Mouse (Mus musculus) MEL (cell line): ENCODE results near the gene Ppm1f. TPM values are rescaled to one million over a fixed set of nuclear protein-coding genes. Genes with fewer than 3 reads are reported as not detected.

Experiments used
- DNase-seq: peaks from one replicate; pipeline ENCODE4 v3.0.0; 2011; ENCODE audit warnings: low read depth, low spot score
- H3K27ac ChIP-seq: 2 replicates; pipeline ENCODE4 v1.5.1; 2012; ENCODE audit warnings: low read depth, mild to moderate bottlenecking, control low read depth, low read length, moderate library complexity; ENCODE audit not compliant: control insufficient read depth
- H3K27me3 ChIP-seq, 2 experiments: fragments of 150-350 bp in 1 of 2; sonication (generic) in 1 of 2; 2 replicates each; pipeline ENCODE4 v1.6.1; 2012; ENCODE audit warnings: low read length in 2 of 2, mild to moderate bottlenecking in 2 of 2, improper control_type of control experiment in 1 of 2, moderate library complexity in 1 of 2; ENCODE audit not compliant: insufficient read depth in 2 of 2, control insufficient read depth in 1 of 2
- H3K36me3 ChIP-seq, 2 experiments: 2 replicates each; pipeline ENCODE4 v1.6.1; 2012 to 2014; ENCODE audit warnings: low read length in 2 of 2, improper control_type of control experiment in 1 of 2, inconsistent platforms in 1 of 2, mild to moderate bottlenecking in 1 of 2; ENCODE audit not compliant: insufficient read depth in 2 of 2, control insufficient read depth in 1 of 2
- H3K4me1 ChIP-seq, 2 experiments: fragments of 150-350 bp in 1 of 2; sonication (generic) in 1 of 2; 2 replicates each; pipeline ENCODE4 v1.6.1; 2012; ENCODE audit warnings: low read length in 2 of 2, improper control_type of control experiment in 1 of 2, mild to moderate bottlenecking in 1 of 2; ENCODE audit not compliant: insufficient read depth in 2 of 2, control insufficient read depth in 1 of 2
- H3K4me3 ChIP-seq, 2 experiments: fragments of 150-350 bp in 1 of 2; sonication (generic) in 1 of 2; 2 replicates each; pipeline ENCODE4 v1.5.1; 2012; ENCODE audit warnings: low read depth in 2 of 2, low read length in 2 of 2, mild to moderate bottlenecking in 2 of 2, moderate library complexity in 2 of 2, control low read depth in 1 of 2, improper control_type of control experiment in 1 of 2; ENCODE audit not compliant: control insufficient read depth in 1 of 2, insufficient read depth in 1 of 2
- H3K79me2 ChIP-seq: 2 replicates; pipeline ENCODE4 v1.6.1; 2012; ENCODE audit warnings: mild to moderate bottlenecking, low read length, moderate library complexity; ENCODE audit not compliant: control insufficient read depth, poor library complexity, insufficient read depth
- H3K9ac ChIP-seq: 2 replicates; pipeline ENCODE4 v1.6.1; 2012; ENCODE audit warnings: low read depth, mild to moderate bottlenecking, control low read depth, low read length, moderate library complexity; ENCODE audit not compliant: control insufficient read depth, poor library complexity, severe bottlenecking
- H3K9me3 ChIP-seq: fragments of 150-350 bp; sonication (generic); replicated peaks from 2 replicates; pipeline ENCODE4 v1.6.1; 2012; ENCODE audit warnings: mild to moderate bottlenecking, low read length, improper control_type of control experiment, moderate library complexity; ENCODE audit not compliant: insufficient read depth
- CHD1 ChIP-seq: IDR thresholded peaks from 2 replicates; pipeline ENCODE4 v1.6.1; 2012; ENCODE audit warnings: low read depth, mild to moderate bottlenecking, inconsistent platforms, low read length, improper control_type of control experiment
- CHD2 ChIP-seq: IDR thresholded peaks from 2 replicates; pipeline ENCODE4 v1.6.1; 2011; ENCODE audit warnings: low read length, improper control_type of control experiment
- ELF1 ChIP-seq: IDR thresholded peaks from 2 replicates; pipeline ENCODE4 v1.6.1; 2014; ENCODE audit warnings: low read depth, mild to moderate bottlenecking, inconsistent platforms, low read length, improper control_type of control experiment, moderate library complexity
- EP300 ChIP-seq, 2 experiments: IDR thresholded peaks; 2 replicates each; pipeline ENCODE4 v1.6.1; 2011; ENCODE audit warnings: improper control_type of control experiment in 2 of 2, low read length in 2 of 2, low read depth in 1 of 2, mild to moderate bottlenecking in 1 of 2
- ETS1 ChIP-seq: IDR thresholded peaks from 2 replicates; pipeline ENCODE4 v1.6.1; 2012; ENCODE audit warnings: low read depth, mild to moderate bottlenecking, inconsistent platforms, low read length, improper control_type of control experiment, moderate library complexity
- JUND ChIP-seq: IDR thresholded peaks from 2 replicates; pipeline ENCODE4 v1.6.1; 2011; ENCODE audit warnings: low read depth, mild to moderate bottlenecking, improper control_type of control experiment, low read length
- KAT2A ChIP-seq: conservative IDR thresholded peaks from 2 replicates; pipeline ENCODE4 v1.6.1; 2012; ENCODE audit warnings: low read depth, low read length, improper control_type of control experiment, inconsistent platforms
- MEF2A ChIP-seq: IDR thresholded peaks from 2 replicates; pipeline ENCODE4 v1.6.1; 2014; ENCODE audit warnings: low read depth, mild to moderate bottlenecking, inconsistent platforms, low read length, improper control_type of control experiment; ENCODE audit not compliant: poor library complexity, insufficient replicate concordance, severe bottlenecking; ENCODE audit errors: extremely low read depth
- MYB ChIP-seq: IDR thresholded peaks from 2 replicates; pipeline ENCODE4 v1.6.1; 2011; ENCODE audit warnings: mild to moderate bottlenecking, low read depth, low read length, improper control_type of control experiment
- MYC ChIP-seq: IDR thresholded peaks from 2 replicates; pipeline ENCODE4 v1.6.1; 2011; ENCODE audit warnings: low read depth, mild to moderate bottlenecking, low read length, improper control_type of control experiment, moderate library complexity
- NELFE ChIP-seq: IDR thresholded peaks from 2 replicates; pipeline ENCODE4 v1.6.1; 2011; ENCODE audit warnings: low read depth, low read length, improper control_type of control experiment
- POLR2A ChIP-seq, 2 experiments: IDR thresholded peaks; 2 replicates each; pipeline ENCODE4 v1.6.1; 2011 to 2012; ENCODE audit warnings: low read length in 2 of 2, mild to moderate bottlenecking in 2 of 2, control low read depth in 1 of 2, improper control_type of control experiment in 1 of 2, low read depth in 1 of 2, moderate library complexity in 1 of 2; ENCODE audit not compliant: control insufficient read depth in 1 of 2, insufficient read depth in 1 of 2, poor library complexity in 1 of 2
- POLR2AphosphoS5 ChIP-seq: IDR thresholded peaks from 2 replicates; pipeline ENCODE4 v1.6.1; 2012; ENCODE audit warnings: low read depth, borderline replicate concordance, mild to moderate bottlenecking, inconsistent platforms, low read length, moderate library complexity, mixed read lengths
- RAD21 ChIP-seq: IDR thresholded peaks from 2 replicates; pipeline ENCODE4 v1.6.1; 2011; ENCODE audit warnings: mild to moderate bottlenecking, low read depth, low read length, improper control_type of control experiment
- SIN3A ChIP-seq: IDR thresholded peaks from 2 replicates; pipeline ENCODE4 v1.6.1; 2012; ENCODE audit warnings: low read length, improper control_type of control experiment, inconsistent platforms
- UBTF ChIP-seq: IDR thresholded peaks from 2 replicates; pipeline ENCODE4 v1.6.1; 2012; ENCODE audit warnings: low read depth, mild to moderate bottlenecking, inconsistent platforms, low read length, improper control_type of control experiment, moderate library complexity, borderline replicate concordance; ENCODE audit not compliant: insufficient read depth
- ZMIZ1 ChIP-seq: IDR thresholded peaks from 2 replicates; pipeline ENCODE4 v1.6.1; 2012; ENCODE audit warnings: low read depth, mild to moderate bottlenecking, inconsistent platforms, low read length, improper control_type of control experiment, moderate library complexity
- polyA plus RNA-seq, 2 experiments: library from polyadenylated mRNA; stranded (reverse) in 1 of 2; unstranded in 1 of 2; fragments of >175 nt in 1 of 2; fragments of >200 nt in 1 of 2; gene quantifications; 2 replicates each; pipeline versions ENCODE4 v1.2.1 to v1.2.4; 2012; ENCODE audit warnings: low replicate concordance in 2 of 2, low read depth in 1 of 2; ENCODE audit not compliant: insufficient read length in 2 of 2, insufficient read depth in 1 of 2, missing spikeins in 1 of 2
- total RNA-seq: library from RNA; depleted of rRNA; stranded (reverse); fragments of 300-350 nt; gene quantifications from 2 replicates; pipeline ENCODE4 v1.2.3, GENCODE M21; 2012

Ppm1f gene
- total and polyA plus RNA-seq, 3 experiments, result 28.3 to 30.6 TPM; not detected in 1

DNA sequence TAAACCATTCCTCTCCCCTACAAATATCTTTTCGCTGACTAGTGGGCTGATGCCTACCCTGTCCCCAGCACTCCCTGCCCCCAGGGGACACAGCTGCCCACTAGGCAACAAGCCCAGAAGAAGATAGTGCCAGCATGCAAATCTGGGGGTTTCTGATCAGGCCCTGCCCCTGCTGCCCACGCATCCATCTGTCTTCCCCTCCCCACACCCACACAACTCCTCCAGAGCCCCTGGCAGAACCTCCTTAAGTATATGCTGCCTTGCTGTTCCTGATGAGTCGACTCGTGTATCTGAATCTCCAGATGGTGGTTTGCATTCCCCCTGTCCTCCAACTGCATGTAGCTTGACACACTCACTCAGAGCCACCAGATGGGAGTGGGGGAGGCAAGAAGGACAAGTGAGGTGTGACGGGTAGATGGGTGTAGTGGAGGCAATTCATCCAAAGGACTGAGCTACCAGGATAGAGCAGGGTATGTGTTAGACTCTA, 34.6 kb downstream of the Ppm1f start:
- no peaks in the 10 kb centered on the region for H3K36me3 ChIP-seq
- peak; percentile 14 for DNase-seq
- H3K79me2 ChIP-seq, result no peaks in the 10 kb centered on the region
- H3K27ac ChIP-seq, result no peak overlapping the region
- no peaks in the 10 kb centered on the region for H3K4me1 ChIP-seq
- TF ChIP-seq ELF1 (no peak), KAT2A (no peak), POLR2A (IDR thresholded peaks at IDR 0.05; ENCODE audit: control insufficient read depth in 1 of 2, insufficient read depth in 1 of 2, low read depth in 1 of 2, low read length in 2 of 2, poor library complexity in 1 of 2) (no peak), NELFE (no peak), EP300 (IDR thresholded peaks at IDR 0.05; ENCODE audit: low read depth in 1 of 2, low read length in 2 of 2) (no peak), CHD2 (no peak), MYB (no peak), RAD21 (no peak), POLR2AphosphoS5 (no peak), ETS1 (no peak), ZMIZ1 (no peak), MYC (no peak), SIN3A (no peak), CHD1 (no peak)
- no peaks in the 10 kb centered on the region for H3K9me3 ChIP-seq
- no peak overlapping the region for H3K4me3 ChIP-seq
- no peak overlapping the region for H3K9ac ChIP-seq
- H3K27me3 ChIP-seq, result no peaks in the 10 kb centered on the region

DNA sequence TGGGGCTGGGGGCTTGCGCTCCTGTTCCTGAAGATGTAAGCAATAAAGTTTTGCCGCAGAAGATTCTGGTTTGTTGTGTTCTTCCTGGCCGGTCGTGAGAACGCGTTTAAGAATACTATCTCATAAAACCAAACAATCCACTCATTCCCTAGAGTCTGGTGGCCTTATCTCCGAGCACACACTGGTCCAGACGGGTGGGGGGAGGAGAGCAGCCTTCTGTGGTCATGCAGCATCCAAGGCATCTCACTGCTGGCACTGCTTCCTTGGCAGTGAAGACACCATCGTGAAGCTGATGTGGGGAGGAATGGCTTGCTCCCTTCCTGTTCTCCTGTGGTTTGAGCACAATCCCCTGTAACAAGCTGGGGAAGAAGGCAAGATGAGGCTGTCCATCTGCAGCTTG, 43.3 kb downstream of the Ppm1f start:
- DNase-seq, result no peak
- no peaks in the 10 kb centered on the region for H3K36me3 ChIP-seq
- H3K4me3 ChIP-seq, result no peak overlapping the region
- H3K27me3 ChIP-seq, result no peaks in the 10 kb centered on the region
- no peak overlapping the region for H3K9ac ChIP-seq
- TF ChIP-seq UBTF (no peak), MYB (no peak), JUND (no peak), MEF2A (no peak), MYC (no peak), SIN3A (no peak)
- H3K4me1 ChIP-seq, result no peaks in the 10 kb centered on the region
- H3K79me2 ChIP-seq, result no peaks in the 10 kb centered on the region
- no peak overlapping the region for H3K27ac ChIP-seq
- H3K9me3 ChIP-seq, result no peaks in the 10 kb centered on the region
